Mouse (Mus musculus) heart, adult 11 months (tissue): Measurements from ENCODE around the gene Hoxd3.

Experiments used
- DNase-seq: peaks from one replicate; pipeline ENCODE4 v3.0.0; 2022

Hoxd3 gene

GRCm38 (mm10) chr2:74708676-74709075 lies 3.1 kb upstream of the Hoxd3 start:
- DNase-seq: peak; percentile 86

GRCm38 (mm10) chr2:74709465-74710419 lies 2.0 kb upstream of the Hoxd3 start:
- DNase-seq: no peak

GRCm38 (mm10) chr2:74710929-74711543 lies 691 bp upstream of the Hoxd3 start:
- no peak for DNase-seq

- no peak for DNase-seq
These were observed 1.8 kb downstream of the Hoxd3 start for GRCm38 (mm10) chr2:74713239-74714150.

GRCm38 (mm10) chr2:74714156-74714789 lies 2.5 kb downstream of the Hoxd3 start:
- no peak for DNase-seq

GRCm38 (mm10) chr2:74714881-74715280 lies 3.2 kb downstream of the Hoxd3 start:
- no peak for DNase-seq

GRCm38 (mm10) chr2:74715504-74716241 lies 3.9 kb downstream of the Hoxd3 start:
- peak; percentile 97 for DNase-seq

- DNase-seq: no peak
These were observed 8.7 kb downstream of the Hoxd3 start for GRCm38 (mm10) chr2:74720384-74720783.

GRCm38 (mm10) chr2:74720955-74721491 lies 9.3 kb downstream of the Hoxd3 start:
- no peak for DNase-seq

GRCm38 (mm10) chr2:74721882-74722281 lies 10.2 kb downstream of the Hoxd3 start:
- DNase-seq: no peak

GRCm38 (mm10) chr2:74722949-74723348 lies 11.2 kb downstream of the Hoxd3 start:
- DNase-seq: no peak

GRCm38 (mm10) chr2:74724244-74725015 lies 12.7 kb downstream of the Hoxd3 start:
- peak; percentile 69 for DNase-seq

GRCm38 (mm10) chr2:74725171-74725570 lies 13.4 kb downstream of the Hoxd3 start:
- peak; percentile 71 for DNase-seq

- peak; percentile 83 for DNase-seq
These were observed 14.8 kb downstream of the Hoxd3 start, which contains the start of gene Gm28230 for GRCm38 (mm10) chr2:74726551-74726950. Gene Gm28230 (plus strand): TSS chr2:74726728.

GRCm38 (mm10) chr2:74726973-74727639 lies 15.4 kb downstream of the Hoxd3 start:
- no peak for DNase-seq

GRCm38 (mm10) chr2:74727640-74728302 lies 16.0 kb downstream of the Hoxd3 start:
- DNase-seq: peak; percentile 86

GRCm38 (mm10) chr2:74728303-74728680 lies 16.6 kb downstream of the Hoxd3 start:
- DNase-seq: no peak

- no peak for DNase-seq
These were observed 18.6 kb downstream of the Hoxd3 start for GRCm38 (mm10) chr2:74730331-74730730.

- no peak for DNase-seq
These were observed 19.3 kb downstream of the Hoxd3 start for GRCm38 (mm10) chr2:74731055-74731454.
